Mouse (Mus musculus) embryonic facial prominence, embryonic 13.5 days (tissue): ENCODE data around the gene Notch4. TPM values are rescaled to one million over a fixed set of nuclear protein-coding genes. Genes with fewer than 3 reads are reported as not detected.
A peak's percentile ranks its signal among the peaks of the same experiment; 100 is the strongest.

Experiments
- ATAC-seq: fragments of 200-750 bp; cut with Nextera tagmentation; 2 replicates; pipeline ENCODE4 v1.8.0; 2017; ENCODE audit warnings: low read depth; ENCODE audit not compliant: insufficient number of reproducible peaks, insufficient read depth, low FRiP score, low TSS enrichment
- H3K27ac ChIP-seq: fragments of 300-500 bp; sonication (generic); 2 replicates; pipeline ENCODE4 v1.5.1; 2015; ENCODE audit warnings: moderate library complexity, mild to moderate bottlenecking, inconsistent platforms
- H3K27me3 ChIP-seq: fragments of 300-500 bp; sonication (generic); 2 replicates; pipeline ENCODE4 v1.6.1; 2015; ENCODE audit warnings: mild to moderate bottlenecking, inconsistent platforms
- H3K36me3 ChIP-seq: fragments of 300-500 bp; sonication (generic); 2 replicates; pipeline ENCODE4 v1.6.1; 2015; ENCODE audit warnings: mild to moderate bottlenecking, inconsistent platforms
- H3K4me1 ChIP-seq: fragments of 300-500 bp; sonication (generic); 2 replicates; pipeline ENCODE4 v1.6.1; 2015; ENCODE audit warnings: inconsistent platforms
- H3K4me2 ChIP-seq: fragments of 300-500 bp; sonication (generic); 2 replicates; pipeline ENCODE4 v1.6.1; 2015; ENCODE audit warnings: moderate library complexity, mild to moderate bottlenecking, inconsistent platforms
- H3K4me3 ChIP-seq: fragments of 300-500 bp; sonication (generic); 2 replicates; pipeline ENCODE4 v1.5.1; 2015; ENCODE audit warnings: mild to moderate bottlenecking, inconsistent platforms
- H3K9ac ChIP-seq: fragments of 300-500 bp; sonication (generic); 2 replicates; pipeline ENCODE4 v1.6.1; 2015; ENCODE audit warnings: mild to moderate bottlenecking, inconsistent platforms
- H3K9me3 ChIP-seq: fragments of 300-500 bp; sonication (generic); 2 replicates; pipeline ENCODE4 v1.6.1; 2016; ENCODE audit warnings: inconsistent platforms
- WGBS: fragments of 180-500 bp; shearing (Covaris S2); methylation state at CpG from one replicate; pipeline ENCODE4 v1.1.7; 2015; ENCODE audit warnings: mixed read lengths; 5-methylcytosine and 5-hydroxymethylcytosine counted together
- polyA plus RNA-seq: library from polyadenylated mRNA; unstranded; fragments of >200 nt; fragmentation: Nextera tagmentation; extraction: Ambion mirVana; gene quantifications from 2 replicates; pipeline ENCODE4 v1.2.1, GENCODE M21; 2015

Gene Notch4
- polyA plus RNA-seq, 1 experiment from 2014 or later, result 4.4 TPM

GRCm38 (mm10) chr17:34555483-34555882 lies 8.6 kb upstream of the Notch4 start:
- Histone ChIP-seq H3K9ac (no peak overlapping the region), H3K9me3 (no peaks in the 10 kb centered on the region), H3K4me3 (no peak overlapping the region), H3K4me1 (no peaks in the 10 kb centered on the region), H3K27me3 (no peaks in the 10 kb centered on the region), H3K27ac (no peak overlapping the region), H3K36me3 (no peaks in the 10 kb centered on the region), H3K4me2 (no peak overlapping the region)
- 0 out of 2 replicates have a peak, but pooled peaks have one; percentile 56 for ATAC-seq
- WGBS, result 21% methylated on average over 5 of the region's 5 CpGs

- H3K4me2 ChIP-seq, result no peak overlapping the region
- H3K27ac ChIP-seq, result no peak overlapping the region
- H3K9ac ChIP-seq, result no peak overlapping the region
- no peaks in the 10 kb centered on the region for H3K27me3 ChIP-seq
- 79% methylated on average over 8 of the region's 8 CpGs for WGBS
- no peaks in the 10 kb centered on the region for H3K36me3 ChIP-seq
- no peaks in the 10 kb centered on the region for H3K4me1 ChIP-seq
- H3K9me3 ChIP-seq, result no peaks in the 10 kb centered on the region
- H3K4me3 ChIP-seq, result no peak overlapping the region
- ATAC-seq, result no peak
Observed at GRCm38 (mm10) chr17:34556406-34556805, 7.7 kb upstream of the Notch4 start.

DNA sequence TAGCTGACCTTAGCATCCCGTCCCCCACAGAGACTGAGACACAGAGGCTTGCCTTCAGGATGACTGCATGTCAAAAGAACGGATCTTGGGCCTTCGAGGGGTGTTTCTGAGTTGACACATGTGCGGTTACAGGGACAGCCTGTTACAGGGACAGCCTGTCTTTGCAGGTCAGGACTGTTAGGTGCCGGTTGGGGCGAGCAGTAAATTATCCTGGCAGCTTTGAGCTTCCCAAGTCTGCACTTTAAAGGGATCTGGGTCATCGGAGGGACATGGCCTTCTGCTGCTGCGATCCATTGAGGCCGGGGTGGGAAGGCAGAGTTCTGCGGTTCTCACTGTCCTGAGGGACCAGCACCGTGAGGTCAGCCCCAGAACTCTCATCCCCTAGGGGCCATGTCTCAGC lies 6.7 kb upstream of the Notch4 start:
- H3K27ac ChIP-seq, result no peak overlapping the region
- 73% methylated on average over 11 of the region's 11 CpGs for WGBS
- H3K9me3 ChIP-seq, result no peaks in the 10 kb centered on the region
- no peak overlapping the region for H3K4me3 ChIP-seq
- no peak for ATAC-seq
- H3K36me3 ChIP-seq, result no peaks in the 10 kb centered on the region
- H3K27me3 ChIP-seq, result no peaks in the 10 kb centered on the region
- H3K4me2 ChIP-seq, result no peak overlapping the region
- H3K9ac ChIP-seq, result no peak overlapping the region
- no peaks in the 10 kb centered on the region for H3K4me1 ChIP-seq

- no peak overlapping the region for H3K4me2 ChIP-seq
- no peak overlapping the region for H3K9ac ChIP-seq
- no peak overlapping the region for H3K27ac ChIP-seq
- H3K9me3 ChIP-seq, result no peaks in the 10 kb centered on the region
- no peak for ATAC-seq
- no peaks in the 10 kb centered on the region for H3K27me3 ChIP-seq
- no peaks in the 10 kb centered on the region for H3K36me3 ChIP-seq
- WGBS, result 83% methylated on average over 7 of the region's 7 CpGs
- peaks cover 3% of the 10 kb centered on the region; the same call in 1 of the 2 replicates for H3K4me1 ChIP-seq
- no peak overlapping the region for H3K4me3 ChIP-seq
Observed at GRCm38 (mm10) chr17:34559116-34559515, 5.0 kb upstream of the Notch4 start.

GRCm38 (mm10) chr17:34559895-34560294 lies 4.2 kb upstream of the Notch4 start:
- H3K9ac ChIP-seq, result no peak overlapping the region
- no peak overlapping the region for H3K4me3 ChIP-seq
- no peaks in the 10 kb centered on the region for H3K36me3 ChIP-seq
- no peaks in the 10 kb centered on the region for H3K27me3 ChIP-seq
- ATAC-seq, result no peak
- 31% methylated on average over 15 of the region's 15 CpGs for WGBS
- H3K27ac ChIP-seq, result no peak overlapping the region
- no peaks in the 10 kb centered on the region for H3K9me3 ChIP-seq
- no peak overlapping the region for H3K4me2 ChIP-seq
- H3K4me1 ChIP-seq, result peaks cover 7% of the 10 kb centered on the region; the same call in 1 of the 2 replicates

- no peak for ATAC-seq
- 86% methylated on average over 6 of the region's 6 CpGs for WGBS
- Histone ChIP-seq H3K9me3 (no peaks in the 10 kb centered on the region), H3K36me3 (no peaks in the 10 kb centered on the region), H3K4me2 (no peak overlapping the region), H3K4me3 (no peak overlapping the region), H3K4me1 (peaks cover 7% of the 10 kb centered on the region; the same call in 1 of the 2 replicates), H3K9ac (no peak overlapping the region), H3K27me3 (no peaks in the 10 kb centered on the region), H3K27ac (no peak overlapping the region)
Observed at GRCm38 (mm10) chr17:34560438-34560837, 3.6 kb upstream of the Notch4 start.

GRCm38 (mm10) chr17:34561200-34561599 lies 2.9 kb upstream of the Notch4 start:
- Histone ChIP-seq H3K4me1 (peaks cover 7% of the 10 kb centered on the region; the same call in 1 of the 2 replicates), H3K36me3 (no peaks in the 10 kb centered on the region), H3K27ac (no peak overlapping the region), H3K9me3 (no peaks in the 10 kb centered on the region), H3K4me3 (no peak overlapping the region), H3K4me2 (no peak overlapping the region), H3K9ac (no peak overlapping the region), H3K27me3 (no peaks in the 10 kb centered on the region)
- 32% methylated on average over 8 of the region's 8 CpGs for WGBS
- ATAC-seq, result no peak

GRCm38 (mm10) chr17:34562595-34562994 lies 1.5 kb upstream of the Notch4 start:
- no peak overlapping the region for H3K4me3 ChIP-seq
- no peak overlapping the region for H3K9ac ChIP-seq
- H3K36me3 ChIP-seq, result no peaks in the 10 kb centered on the region
- H3K4me1 ChIP-seq, result peaks cover 7% of the 10 kb centered on the region; the same call in 1 of the 2 replicates
- ATAC-seq, result no peak
- no peak overlapping the region for H3K27ac ChIP-seq
- H3K4me2 ChIP-seq, result no peak overlapping the region
- WGBS, result 56% methylated on average over 3 of the region's 3 CpGs
- H3K27me3 ChIP-seq, result peaks cover 7% of the 10 kb centered on the region; the same call in 1 of the 2 replicates
- H3K9me3 ChIP-seq, result no peaks in the 10 kb centered on the region

DNA sequence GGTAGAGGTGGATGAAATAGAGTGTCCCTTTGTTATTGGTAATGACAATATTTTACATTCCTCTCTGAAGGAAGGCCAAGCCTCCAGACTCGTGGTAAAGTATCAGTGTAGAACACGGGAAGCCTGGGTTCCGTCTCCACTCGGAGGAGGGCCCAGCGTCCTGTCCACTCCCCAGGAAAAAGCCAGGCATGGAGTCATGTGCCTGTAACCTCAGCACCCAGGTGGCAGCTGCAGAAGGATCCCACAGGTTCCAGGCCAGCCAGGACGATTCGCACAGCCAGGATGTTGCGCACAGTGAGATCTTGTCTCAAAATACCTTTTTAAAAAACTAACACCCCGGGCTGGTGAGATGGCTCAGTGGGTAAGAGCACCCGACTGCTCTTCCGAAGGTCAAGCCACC lies 714 bp upstream of the Notch4 start:
- Histone ChIP-seq H3K9me3 (no peaks in the 10 kb centered on the region), H3K4me2 (no peak overlapping the region), H3K27ac (no peak overlapping the region), H3K4me1 (peaks cover 7% of the 10 kb centered on the region; the same call in 1 of the 2 replicates), H3K27me3 (peaks cover 11% of the 10 kb centered on the region; the same call in 1 of the 2 replicates), H3K4me3 (no peak overlapping the region), H3K36me3 (no peaks in the 10 kb centered on the region), H3K9ac (no peak overlapping the region)
- ATAC-seq, result no peak
- 72% methylated on average over 11 of the region's 11 CpGs for WGBS

DNA sequence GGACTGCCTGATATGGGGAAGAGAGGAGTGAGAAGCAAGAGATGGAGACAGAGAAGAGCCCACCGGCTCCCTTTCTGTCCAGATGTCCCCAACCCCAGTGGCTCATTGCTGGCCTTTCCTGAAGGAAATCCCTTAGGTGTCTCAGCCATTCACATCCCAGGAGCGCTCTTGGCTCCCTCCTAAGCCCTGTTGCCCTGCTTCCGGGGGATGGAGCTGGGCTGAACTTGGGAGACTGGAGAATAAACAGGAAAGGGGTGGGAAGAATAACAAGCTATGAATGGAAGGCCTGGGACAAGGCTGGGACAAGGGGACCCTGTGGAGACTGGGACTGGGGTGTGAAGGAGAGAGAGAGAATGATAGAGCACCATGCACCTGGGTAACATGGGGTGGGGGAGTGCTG lies 728 bp downstream of the Notch4 start:
- Histone ChIP-seq H3K9ac (no peak overlapping the region), H3K4me3 (no peak overlapping the region), H3K4me1 (peaks cover 7% of the 10 kb centered on the region; the same call in 1 of the 2 replicates), H3K27ac (peak overlapping the region; percentile 48; the same call in 1 of the 2 replicates), H3K9me3 (no peaks in the 10 kb centered on the region), H3K4me2 (peak overlapping the region; percentile 12; the same call in 1 of the 2 replicates), H3K36me3 (no peaks in the 10 kb centered on the region), H3K27me3 (peaks cover 14% of the 10 kb centered on the region; the same call in 1 of the 2 replicates)
- WGBS, result 38% methylated on average over 3 of the region's 3 CpGs
- ATAC-seq, result no peak

DNA sequence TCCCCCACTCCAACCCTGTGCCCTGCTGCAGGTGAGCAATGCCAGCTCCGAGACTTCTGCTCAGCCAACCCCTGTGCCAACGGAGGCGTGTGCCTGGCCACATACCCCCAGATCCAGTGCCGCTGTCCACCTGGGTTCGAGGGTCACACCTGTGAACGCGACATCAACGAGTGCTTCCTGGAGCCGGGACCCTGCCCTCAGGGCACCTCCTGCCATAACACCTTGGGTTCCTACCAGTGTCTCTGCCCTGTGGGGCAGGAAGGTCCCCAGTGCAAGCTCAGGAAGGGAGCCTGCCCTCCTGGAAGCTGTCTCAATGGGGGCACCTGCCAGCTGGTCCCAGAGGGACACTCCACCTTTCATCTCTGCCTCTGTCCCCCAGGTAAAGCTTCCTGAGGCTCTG lies 3.2 kb downstream of the Notch4 start:
- Histone ChIP-seq H3K27ac (no peak overlapping the region), H3K9ac (no peak overlapping the region), H3K4me2 (no peak overlapping the region), H3K36me3 (no peaks in the 10 kb centered on the region), H3K4me3 (no peak overlapping the region), H3K27me3 (peaks cover 14% of the 10 kb centered on the region; the same call in 1 of the 2 replicates), H3K9me3 (no peaks in the 10 kb centered on the region), H3K4me1 (peaks cover 7% of the 10 kb centered on the region; the same call in 1 of the 2 replicates)
- no peak for ATAC-seq
- 61% methylated on average over 9 of the region's 9 CpGs for WGBS

DNA sequence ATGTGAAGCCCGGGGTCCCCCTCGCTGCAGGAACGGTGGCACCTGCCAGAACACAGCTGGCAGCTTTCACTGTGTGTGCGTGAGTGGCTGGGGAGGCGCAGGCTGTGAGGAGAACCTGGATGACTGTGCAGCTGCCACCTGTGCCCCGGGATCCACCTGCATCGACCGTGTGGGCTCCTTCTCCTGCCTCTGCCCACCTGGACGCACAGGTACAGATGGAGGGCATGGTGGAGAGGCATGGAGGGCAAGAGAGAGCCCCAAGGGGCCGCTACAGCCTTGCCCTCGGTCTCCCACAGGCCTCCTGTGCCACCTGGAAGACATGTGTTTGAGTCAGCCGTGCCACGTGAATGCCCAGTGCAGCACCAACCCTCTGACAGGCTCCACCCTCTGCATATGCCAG lies 4.4 kb downstream of the Notch4 start:
- no peak overlapping the region for H3K4me3 ChIP-seq
- H3K27me3 ChIP-seq, result peaks cover 14% of the 10 kb centered on the region; the same call in 1 of the 2 replicates
- no peak overlapping the region for H3K4me2 ChIP-seq
- H3K9ac ChIP-seq, result no peak overlapping the region
- H3K36me3 ChIP-seq, result no peaks in the 10 kb centered on the region
- H3K27ac ChIP-seq, result no peak overlapping the region
- WGBS, result 82% methylated on average over 13 of the region's 13 CpGs
- no peaks in the 10 kb centered on the region for H3K9me3 ChIP-seq
- ATAC-seq, result no peak
- H3K4me1 ChIP-seq, result peaks cover 7% of the 10 kb centered on the region; the same call in 1 of the 2 replicates
